Mouse (Mus musculus) WW6 (cell line): ENCODE measurements around the gene Cnn1.
"Not testable (repeated sequence)": the region's sequence is repeated elsewhere in the genome, so short reads cannot be mapped to it uniquely, and the experiment has no call there.

Experiments used
- DNase-seq: peaks from one replicate; pipeline ENCODE4 v3.0.0-alpha.2; 2013; ENCODE audit warnings: low read depth, low spot score

The Cnn1 gene

DNA sequence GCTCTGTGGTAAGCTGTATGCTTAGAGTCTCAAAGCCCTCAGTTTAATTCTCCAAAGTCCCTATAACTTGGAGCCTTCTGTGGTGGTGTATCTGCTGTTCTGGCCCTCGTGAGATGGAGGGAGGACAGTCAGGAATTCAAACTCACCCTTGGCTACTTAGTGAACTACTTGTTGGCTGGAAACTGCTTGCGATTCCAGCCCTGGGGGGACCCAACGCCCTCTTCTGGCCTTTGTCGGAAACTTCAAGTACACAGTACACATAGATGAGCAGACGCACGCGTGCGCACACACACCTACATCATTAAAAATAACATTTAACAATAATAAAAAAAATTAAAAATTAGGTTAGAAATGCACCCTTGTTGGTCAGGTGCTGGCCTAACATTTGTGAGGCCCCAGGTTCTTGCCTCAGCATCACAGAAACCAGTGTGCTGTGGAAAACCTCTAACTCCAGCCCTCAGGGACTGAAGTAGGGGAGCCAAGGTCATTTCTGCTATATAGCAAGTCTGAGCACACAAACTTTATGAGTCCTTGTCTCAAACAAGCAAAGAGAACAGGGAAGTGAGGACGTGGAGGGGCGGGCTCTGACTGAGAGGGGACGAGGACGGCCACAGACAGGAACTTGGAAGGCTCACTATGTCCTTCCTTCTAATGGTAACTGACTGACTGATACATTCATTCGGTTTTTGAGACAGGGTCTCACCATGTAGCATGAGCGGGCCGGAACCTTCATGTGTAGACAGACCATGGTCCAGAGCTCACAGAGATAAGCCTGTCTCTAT is 26.4 kb downstream of the Cnn1 start:
- no peak for DNase-seq

GRCm38 (mm10) chr9:22131226-22131981 is 32.4 kb downstream of the Cnn1 start:
- no peak for DNase-seq

DNA sequence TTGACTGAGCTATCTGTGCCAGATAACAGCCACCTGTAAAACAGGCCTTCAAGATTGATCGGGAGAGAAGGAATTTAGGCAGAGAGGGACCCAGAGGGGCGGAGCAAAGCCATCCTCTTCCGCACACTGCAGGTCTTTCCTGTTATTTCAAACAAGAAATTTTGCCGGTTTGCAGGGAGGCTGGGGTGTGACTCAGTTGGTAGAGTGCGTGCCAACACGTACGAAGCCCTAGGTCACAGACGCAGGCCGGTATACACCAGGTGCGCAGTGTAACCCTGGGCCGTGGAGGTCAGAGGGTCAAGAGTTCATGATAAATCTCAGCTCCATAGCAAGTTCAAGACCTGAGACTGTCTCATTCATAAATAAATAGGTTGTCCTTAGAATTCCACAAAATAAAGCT is 33.2 kb downstream of the Cnn1 start:
- no peak for DNase-seq

- no peak for DNase-seq
These were observed 35.4 kb downstream of the Cnn1 start for GRCm38 (mm10) chr9:22134246-22134890.

DNA sequence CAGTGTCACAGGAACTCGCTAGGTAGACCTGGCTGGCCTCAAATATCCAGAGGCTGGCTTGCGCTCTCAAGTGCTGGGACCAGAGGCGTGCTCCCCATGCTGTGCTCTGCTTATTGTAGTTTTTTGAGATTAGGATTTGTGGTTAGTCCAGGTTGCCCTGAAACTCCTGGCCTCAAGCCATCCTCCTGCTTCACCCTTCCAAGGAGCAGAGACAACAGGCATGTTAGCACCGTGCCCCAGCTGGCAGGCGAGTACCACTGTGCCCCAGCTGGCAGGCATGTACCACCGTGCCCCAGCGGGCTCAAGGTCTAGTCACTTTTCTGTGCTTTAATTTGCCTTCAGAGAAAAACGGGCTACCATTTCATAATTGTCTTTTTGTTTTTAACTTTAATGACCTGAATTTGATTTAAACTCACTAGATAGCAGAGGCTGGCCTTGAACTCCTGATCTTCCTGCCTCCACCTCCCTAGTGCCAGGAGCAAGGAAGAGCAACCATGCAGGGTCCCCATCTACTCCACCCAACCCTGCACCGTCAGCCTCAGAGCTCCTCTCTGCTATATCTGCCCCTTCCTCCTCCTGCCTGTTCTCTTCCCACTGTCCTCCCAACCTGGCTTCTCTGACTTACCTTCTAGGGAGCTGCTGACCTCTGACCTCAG is 36.1 kb downstream of the Cnn1 start:
- DNase-seq = no peak

GRCm38 (mm10) chr9:22135644-22136390 is 36.8 kb downstream of the Cnn1 start, which contains the start of gene Acp5:
Gene Acp5 (minus strand): TSS chr9:22135711.
- DNase-seq = no peak

- peak; percentile 81 for DNase-seq
These were observed 37.9 kb downstream of the Cnn1 start for GRCm38 (mm10) chr9:22136765-22137547.

- DNase-seq = no peak
These were observed 39.5 kb downstream of the Cnn1 start for GRCm38 (mm10) chr9:22138480-22138879.

GRCm38 (mm10) chr9:22139746-22140145 is 40.7 kb downstream of the Cnn1 start:
- no peak for DNase-seq

DNA sequence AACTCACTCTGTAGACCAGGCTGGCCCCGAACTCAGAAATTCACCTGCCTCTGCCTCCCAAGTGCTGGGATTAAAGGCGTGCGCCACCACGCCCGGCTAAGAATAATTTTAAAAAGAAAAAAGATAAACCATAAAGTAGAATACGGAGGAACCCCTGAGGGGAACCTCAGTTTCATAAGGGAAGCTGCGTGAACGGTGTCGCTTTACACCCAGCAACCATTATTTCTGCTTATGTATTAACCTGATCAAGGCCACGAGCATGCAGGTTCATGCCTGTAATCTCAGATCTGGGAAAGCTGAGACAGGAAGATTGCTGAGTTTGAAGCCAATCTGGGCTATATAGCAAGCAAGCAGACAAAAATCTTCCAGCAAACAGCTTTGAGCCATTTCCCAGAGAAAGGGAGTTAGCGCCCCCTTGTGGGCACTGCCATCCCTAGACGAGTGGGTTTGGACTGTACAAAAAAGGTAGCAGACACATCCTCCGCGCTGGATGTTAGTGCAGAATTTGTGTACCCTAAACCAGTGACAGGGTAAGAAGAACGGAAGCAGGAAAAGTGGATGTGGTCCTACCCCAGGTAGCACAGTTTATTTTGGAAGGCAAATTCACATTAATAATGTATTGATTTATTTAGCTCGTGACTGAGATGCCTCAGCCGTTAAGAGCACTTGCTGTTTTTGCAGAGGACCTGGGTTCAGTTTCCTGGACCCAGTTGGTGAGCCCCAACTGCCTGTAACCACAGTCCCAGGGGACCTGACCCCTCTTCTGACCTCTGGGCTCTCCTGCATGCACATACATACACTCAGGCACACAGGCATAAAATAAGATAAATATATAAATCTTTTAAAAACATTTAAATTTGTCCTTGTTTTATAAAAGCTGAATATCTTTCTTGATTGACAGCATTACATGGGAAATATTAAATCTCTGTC is 44.4 kb downstream of the Cnn1 start:
- DNase-seq = no peak

- DNase-seq = no peak
These were observed 45.4 kb downstream of the Cnn1 start for GRCm38 (mm10) chr9:22144304-22144965.

DNA sequence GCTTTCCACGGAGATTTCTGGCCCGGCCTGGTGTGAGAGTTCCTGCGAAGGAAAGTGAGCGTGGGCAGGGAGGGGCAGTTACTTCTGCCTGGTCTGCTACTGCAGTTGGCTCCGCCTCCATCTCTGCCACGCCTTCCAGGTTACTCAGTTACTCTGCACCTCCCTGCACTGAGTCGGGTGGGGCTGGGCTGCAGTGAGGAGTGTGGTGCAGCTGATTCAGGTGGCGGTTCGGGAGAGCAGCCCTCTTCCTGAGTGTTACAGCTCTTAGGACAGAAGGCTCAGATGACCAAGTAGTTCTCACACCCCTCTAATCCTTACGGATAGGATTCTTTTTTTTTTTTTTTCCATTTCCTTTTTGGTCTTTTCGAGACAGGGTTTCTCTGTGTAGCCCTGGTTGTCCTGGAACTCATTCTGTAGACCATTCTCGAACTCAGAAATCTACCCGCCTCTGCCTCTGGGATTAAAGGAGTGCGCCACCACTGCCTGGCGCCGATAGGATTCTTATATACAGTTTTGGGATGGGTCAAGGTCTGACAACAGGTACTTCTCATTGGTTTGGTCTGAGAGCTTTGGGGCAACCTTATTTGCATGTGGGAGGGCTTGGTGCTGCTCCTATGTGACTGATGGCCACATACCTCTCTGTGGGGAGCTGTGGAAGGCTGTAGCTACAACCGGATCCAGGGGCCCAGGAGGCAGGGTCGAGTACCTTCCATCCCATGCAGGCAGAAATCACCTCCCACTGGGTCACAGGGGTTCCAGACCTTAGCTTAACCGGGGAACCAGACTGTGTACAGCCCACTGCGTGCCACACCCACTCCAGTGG is 50.6 kb downstream of the Cnn1 start:
- DNase-seq = no peak

DNA sequence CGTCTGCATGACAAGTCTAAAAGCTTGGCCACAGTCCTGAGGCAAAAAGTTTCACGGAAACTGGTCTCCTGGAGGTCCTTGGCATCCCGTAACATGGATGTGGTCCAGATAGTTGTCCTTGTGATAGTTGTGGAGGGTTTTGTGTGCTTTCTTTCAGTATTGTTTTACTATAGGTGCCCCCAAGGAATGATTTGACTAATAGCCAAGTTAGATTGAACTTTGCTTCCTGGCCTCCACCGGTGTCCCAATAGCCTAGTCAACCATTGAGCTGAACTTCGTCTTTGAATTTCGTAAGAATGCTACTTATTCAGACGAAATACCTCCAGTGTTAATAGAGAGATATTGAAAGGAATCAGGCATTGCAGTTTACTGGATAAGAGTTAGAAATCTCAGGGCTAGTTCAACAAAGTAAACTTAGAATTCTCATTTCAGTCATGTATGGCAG is 51.3 kb downstream of the Cnn1 start:
- not testable (repeated sequence) for DNase-seq

GRCm38 (mm10) chr9:22150946-22151345 is 51.9 kb downstream of the Cnn1 start:
- DNase-seq = no peak

- no peak for DNase-seq
These were observed 54.8 kb downstream of the Cnn1 start for GRCm38 (mm10) chr9:22153810-22154209.

- no peak for DNase-seq
These were observed 56.6 kb downstream of the Cnn1 start for GRCm38 (mm10) chr9:22155614-22156013.

- peak; percentile 95 for DNase-seq
These were observed 57.7 kb downstream of the Cnn1 start, which contains the start of gene Pigyl for GRCm38 (mm10) chr9:22156497-22157245. Gene Pigyl (plus strand): TSS chr9:22156846.
